Mouse (Mus musculus): ENCODE results near the gene Olfr1420. TPM values are rescaled to one million over a fixed set of nuclear protein-coding genes. Genes with fewer than 3 reads are reported as not detected.
"Not testable (repeated sequence)": the region's sequence is repeated elsewhere in the genome, so short reads cannot be mapped to it uniquely, and the experiment has no call there.

Gene Olfr1420
- not detected for total RNA-seq (2021)
- long read RNA-seq, experiment 1 = 0 reads
- long read RNA-seq, experiment 2 = 0 reads

DNA sequence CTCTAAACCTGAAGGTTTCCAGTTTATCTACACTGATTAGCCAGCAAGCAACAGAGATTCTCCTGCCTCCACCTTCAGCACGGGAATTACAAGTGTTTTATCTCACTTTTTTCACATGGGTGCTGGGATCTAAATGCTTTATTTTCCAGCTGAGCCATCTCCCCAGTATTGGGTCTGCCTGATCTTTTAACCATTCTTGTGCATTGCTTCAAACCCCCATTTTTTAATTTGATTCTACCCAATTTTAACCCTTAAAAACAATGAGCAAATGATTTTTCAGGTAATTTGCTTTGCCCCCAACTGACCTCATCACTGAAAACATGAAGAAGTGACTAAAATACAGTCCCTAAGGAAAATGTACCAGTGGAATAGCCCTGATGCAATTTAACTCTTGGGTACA, at the start of gene Olfr1420:
Gene Olfr1420, plus strand, starts transcription at position 301 of the 400 bp plus-strand sequence.
- DNase-seq (ENCODE audit: low spot score in 2 of 2) = no peak

DNA sequence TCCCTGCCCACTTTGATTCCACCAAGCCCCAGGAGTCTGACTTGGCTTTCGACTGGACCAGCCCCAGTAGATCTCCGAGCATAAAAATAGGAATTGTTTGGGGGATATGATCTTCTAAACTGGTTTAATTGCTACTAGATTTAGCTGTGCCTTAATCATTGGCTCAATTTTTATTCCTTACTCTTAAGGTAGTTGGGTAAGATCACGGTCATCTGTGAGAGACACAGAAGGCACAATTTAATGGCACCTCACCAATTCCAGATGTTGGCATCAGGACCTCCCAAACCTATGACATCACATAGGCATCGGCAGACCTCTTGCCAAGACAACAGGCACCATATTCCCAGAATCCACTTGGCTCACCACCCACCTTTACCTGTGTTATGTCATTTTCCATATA, 47.2 kb upstream of the Olfr1420 start, which contains the start of gene Olfr1417:
Gene Olfr1417, minus strand, starts transcription at position 101 of the 400 bp plus-strand sequence.
- no peak for DNase-seq (ENCODE audit: low spot score in 2 of 2)

DNA sequence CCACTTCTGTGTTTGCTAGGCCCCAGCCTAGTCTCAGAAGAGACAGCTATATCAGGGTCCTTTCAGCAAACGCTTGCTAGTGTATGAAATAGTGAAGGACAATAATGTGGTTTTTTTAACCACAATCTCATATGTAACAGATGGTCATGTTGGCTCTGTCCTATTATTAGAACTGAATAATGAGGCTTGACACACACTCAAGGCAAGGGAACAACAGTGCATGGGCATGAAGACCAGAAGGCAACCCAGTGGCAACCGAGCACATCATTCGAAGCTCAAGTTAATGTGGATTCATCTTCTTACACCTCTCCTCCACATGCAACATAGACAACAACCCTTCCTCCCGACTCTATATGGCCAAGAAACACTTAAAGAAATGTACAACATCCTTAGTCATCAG, 40.0 kb upstream of the Olfr1420 start:
- no peak for DNase-seq (ENCODE audit: low spot score in 2 of 2)

DNA sequence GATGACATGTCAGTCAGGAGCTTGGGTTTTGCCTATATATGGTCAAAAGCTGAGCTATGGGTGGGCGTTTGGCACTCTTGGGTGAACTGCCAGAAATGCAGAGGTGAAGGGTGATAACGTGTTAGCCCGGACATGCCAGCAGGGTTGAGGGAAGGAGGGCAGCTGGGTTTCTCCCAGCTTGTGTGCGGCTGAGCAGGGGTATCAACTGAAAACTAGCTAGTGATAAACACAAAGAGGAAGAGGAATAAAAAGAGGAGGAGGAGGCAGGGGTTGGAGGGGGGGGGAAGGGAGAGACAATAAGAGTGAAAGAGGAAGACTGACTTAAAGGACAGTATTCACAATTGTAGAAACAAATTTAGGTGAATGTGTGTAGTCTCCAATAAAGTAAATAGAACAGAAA, 33.7 kb upstream of the Olfr1420 start:
- DNase-seq (ENCODE audit: low spot score in 2 of 2) = no peak

DNA sequence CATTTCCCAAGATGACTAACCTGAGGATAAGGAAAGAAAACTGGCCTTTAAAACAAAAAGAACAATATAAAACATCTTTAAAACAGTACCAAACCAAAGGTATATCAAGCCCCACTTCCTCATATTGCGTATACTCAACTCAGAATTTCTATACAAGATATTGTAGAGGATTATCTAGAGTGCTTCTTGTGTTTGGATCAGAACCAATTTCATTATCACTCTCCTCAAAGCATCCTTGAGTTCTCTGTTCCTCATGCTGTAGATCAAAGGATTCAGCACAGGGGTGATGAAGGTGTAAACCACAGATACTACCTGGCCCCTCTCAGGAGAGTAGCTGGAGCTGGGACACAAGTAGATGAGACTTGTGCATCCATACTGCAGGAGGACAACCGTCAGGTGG, 31.5 kb upstream of the Olfr1420 start:
- DNase-seq (ENCODE audit: low spot score in 2 of 2) = no peak

DNA sequence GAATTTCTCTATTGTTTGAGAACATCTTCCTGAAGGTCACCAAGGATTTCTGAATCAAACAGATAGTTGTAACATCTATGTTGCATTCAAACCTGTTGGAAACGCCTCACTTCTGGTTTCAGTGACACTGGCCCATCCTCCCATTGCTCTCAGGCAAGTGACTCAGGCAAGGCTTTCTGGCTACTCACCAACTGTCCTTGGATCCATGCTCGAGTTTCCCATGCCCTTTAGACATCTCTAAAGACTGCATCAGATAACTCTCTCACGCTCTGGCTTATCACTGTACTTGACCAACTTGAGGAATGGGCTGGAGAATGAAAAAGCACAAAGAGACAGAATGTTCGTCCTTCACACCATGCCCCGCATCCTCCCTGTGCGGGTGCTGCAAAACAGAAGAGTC, 29.9 kb upstream of the Olfr1420 start:
- no peak for DNase-seq (ENCODE audit: low spot score in 2 of 2)

DNA sequence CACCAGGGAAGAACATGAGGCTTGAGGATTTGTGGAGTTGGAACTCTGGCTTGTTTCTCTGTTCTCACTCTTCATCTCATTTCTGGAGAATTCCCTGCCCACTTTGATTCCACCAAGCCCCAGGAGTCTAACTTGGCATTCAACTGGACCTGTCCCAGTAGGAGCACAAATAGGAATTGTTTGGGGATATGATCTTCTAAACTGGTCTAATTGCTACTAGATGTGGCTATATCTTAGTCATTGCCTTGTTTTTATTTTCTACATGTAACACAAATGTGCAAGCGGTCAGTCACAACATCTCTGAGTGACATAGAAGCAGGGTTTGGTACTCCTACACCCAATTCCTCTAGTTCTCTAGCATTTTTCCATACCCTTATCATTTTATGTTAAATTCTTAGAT, 25.4 kb upstream of the Olfr1420 start, which contains the start of gene Olfr1418:
Gene Olfr1418, minus strand, starts transcription at position 101 of the 400 bp plus-strand sequence.
- no peak for DNase-seq (ENCODE audit: low spot score in 2 of 2)

DNA sequence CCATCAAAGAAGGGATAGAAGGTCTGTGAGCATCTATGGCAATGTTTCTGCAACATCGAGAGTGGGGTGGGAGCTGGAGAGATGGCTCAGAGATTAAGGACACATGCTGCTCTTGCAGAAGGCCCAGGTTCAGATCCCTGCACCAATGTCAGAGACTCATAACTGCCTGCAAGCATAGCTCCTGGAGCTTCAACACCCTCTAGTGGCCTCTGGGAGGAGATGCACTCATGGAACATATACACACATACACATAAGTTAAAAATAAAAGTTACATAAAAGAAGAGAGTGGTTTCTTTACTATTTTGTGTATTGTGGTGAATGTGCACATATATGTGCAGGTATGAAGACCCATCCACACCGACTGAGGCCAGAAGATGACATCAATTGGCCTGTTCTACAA, 18.5 kb upstream of the Olfr1420 start:
- DNase-seq (ENCODE audit: low spot score in 2 of 2) = no peak

DNA sequence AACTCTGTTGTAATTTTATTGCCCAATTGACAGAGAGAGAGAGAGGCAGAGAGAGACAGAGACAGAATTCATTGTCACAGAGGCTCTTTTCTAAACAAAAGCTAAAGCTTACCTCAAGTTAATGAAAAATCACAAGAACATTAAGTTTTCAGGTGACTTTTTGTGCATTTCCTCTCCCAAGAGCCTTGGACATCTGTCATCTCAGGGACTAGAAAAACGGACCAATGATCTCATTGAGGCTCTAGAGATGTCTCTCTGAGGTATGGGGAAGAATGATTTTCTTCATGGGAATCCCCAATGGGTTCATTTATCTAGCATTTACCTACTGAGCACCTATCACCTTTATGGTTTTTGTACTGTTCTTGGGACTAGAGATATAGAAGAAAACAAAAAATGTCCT, 11.4 kb upstream of the Olfr1420 start, which contains the start of gene Olfr1419:
Gene Olfr1419, minus strand, starts transcription at position 101 of the 400 bp plus-strand sequence.
- DNase-seq (ENCODE audit: low spot score in 2 of 2) = no peak

DNA sequence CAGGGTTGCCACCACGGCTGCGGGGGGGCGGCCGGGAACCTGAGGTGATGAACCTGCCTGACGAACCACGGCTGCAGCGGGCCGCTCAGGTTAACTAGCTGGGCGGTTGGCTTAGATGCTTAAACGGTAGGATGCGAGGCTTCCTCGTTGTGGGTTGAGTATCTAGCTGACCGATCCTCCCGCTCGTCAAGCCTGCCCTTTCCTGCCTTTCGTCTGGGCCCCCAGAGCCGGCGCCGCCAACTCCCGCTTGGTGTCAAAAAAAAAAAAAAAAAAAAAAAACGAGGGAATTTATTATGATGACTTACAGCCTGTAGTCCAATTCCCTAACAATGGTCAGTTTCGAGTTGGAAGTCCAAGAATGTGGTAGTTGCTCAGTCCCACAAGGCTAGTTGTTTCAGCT, 8.0 kb upstream of the Olfr1420 start:
- DNase-seq (ENCODE audit: low spot score in 2 of 2) = not testable (repeated sequence)

DNA sequence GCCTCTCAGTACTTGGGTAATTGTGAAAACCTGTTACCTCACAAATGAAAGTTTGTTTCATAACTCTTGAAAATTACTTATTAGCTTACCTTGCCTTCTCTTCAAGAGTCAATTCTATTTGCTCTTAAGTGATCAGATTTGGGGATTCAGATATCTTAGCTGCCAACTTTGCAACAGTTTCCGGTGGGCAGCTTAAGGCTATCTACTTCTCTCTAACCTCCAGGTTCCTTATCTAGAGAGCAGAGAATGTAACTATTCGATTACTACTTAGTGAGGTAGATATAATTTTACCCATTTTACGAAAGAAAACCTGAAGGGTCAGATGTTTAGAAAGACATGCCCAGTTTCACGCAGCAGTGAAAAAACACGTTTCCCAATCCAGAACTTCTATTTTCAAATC, 24.7 kb downstream of the Olfr1420 start:
- DNase-seq (ENCODE audit: low spot score in 2 of 2) = no peak

DNA sequence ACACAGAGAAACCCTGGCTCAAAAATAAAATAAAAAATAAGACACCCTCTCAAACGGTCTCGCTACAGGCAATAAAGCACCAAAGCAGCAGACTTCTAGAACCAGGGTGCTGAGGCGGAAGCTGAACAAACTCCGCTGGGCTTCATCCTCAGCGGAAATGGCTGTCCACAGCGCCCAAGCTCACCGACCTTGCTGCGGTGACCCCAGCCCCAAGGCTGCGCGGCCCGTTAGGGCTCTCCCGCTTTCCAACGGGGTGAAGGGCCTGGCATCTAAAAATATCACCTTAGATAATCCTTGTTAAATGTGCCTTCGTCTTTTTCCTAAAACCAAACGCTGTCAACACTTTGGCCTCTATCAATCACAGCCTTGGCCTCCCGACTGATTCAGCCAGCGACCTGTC, 25.2 kb downstream of the Olfr1420 start:
- peak in 1 of 2 experiments; percentile 34 for DNase-seq (ENCODE audit: low spot score in 2 of 2)

DNA sequence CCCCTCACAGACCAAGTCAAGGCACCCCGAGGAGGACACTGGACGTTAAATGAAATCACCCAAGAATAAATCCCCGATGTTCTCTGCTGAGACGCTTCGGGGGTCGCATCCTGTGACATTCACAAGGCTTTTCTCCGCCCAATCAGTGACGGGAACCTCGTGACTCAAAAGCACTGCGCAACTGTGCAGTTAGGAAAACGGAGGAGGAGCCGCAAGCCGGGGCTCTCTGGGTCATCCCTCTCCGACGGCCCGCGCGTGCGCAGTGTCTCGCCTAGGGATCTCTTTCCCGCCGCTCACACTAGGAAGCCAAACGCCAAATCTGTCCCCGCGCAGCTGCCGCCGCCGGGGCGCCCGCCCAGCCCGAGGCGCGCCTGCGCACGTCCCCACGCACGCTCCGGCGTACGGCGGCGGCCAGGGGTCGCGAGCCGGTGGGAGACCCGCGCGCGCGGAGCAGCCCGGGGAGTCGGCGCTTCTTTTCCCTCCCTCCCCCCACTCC, 25.7 kb downstream of the Olfr1420 start, which contains the start of gene Patl1:
Gene Patl1, plus strand, starts transcription at position 363 of the 496 bp plus-strand sequence.
- DNase-seq (ENCODE audit: low spot score in 2 of 2) = peak; percentile 97 to 98

DNA sequence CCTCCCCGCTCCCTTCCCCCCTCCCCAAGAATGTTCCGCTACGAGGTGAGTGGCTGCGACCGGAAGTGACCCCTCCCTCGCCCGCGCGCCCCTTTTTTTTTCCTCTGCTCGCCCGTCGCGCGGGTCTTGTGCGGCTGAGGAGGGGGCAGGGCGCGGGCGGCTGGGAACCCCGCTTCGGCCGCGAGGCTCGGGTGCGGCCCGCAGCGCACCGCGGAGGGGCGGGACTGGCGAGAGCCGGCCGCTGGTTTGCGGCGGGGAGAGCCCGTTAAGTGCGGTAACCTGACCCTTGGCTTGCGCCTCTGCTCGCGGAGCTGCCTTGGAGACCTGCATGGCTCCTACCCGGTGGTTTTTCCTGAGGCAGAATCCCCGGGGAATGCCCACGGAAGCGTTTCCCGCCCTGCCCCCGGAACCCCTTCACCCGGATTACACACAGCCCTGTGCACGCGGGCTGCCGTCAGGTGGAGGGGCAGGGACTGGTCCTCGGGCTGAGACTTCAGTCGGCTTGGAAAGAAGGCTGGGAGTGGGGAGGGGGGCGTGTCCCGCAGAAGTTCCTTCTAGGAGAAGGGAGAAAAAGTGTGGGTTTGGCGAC, 26.3 kb downstream of the Olfr1420 start:
- peak; percentile 48 to 67 for DNase-seq (ENCODE audit: low spot score in 2 of 2)

DNA sequence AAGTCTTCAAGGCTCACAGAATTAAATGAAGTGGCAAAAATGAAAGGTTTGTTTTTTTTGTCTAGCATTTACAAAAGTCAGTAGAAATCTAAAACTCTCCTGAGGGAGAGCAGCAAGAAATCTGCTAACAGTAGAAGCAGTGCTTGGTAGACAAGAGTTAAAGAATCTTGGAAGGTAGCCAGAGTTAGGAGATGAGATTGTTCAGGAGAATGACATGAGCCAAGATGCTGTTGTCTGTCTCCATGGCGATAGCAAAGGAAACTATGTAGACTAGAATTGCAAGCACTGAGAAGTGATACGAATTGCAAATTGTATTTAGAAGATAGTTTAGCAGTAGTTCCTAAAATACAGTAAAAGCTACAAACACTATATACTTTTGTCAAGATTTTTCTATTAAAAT, 29.4 kb downstream of the Olfr1420 start:
- DNase-seq (ENCODE audit: low spot score in 2 of 2) = no peak

DNA sequence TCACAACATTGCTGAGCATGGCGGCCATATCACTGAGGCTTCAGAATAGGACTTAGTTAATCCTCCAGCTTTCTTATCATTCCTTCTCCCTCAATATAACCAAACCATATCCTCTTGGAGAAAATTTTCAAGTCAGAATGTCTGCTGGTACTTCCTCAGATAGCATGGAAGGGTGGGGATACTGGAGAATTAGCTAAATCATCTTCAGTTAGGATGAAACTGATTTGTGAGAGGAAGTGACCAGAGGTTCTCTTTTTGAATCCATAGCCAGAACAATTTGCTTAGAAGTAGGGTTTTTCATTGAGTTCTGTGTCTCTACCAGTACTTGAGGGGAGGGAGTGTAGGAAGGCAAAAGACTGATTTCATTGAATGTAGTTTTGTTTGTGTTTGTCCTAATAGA, 35.7 kb downstream of the Olfr1420 start:
- DNase-seq (ENCODE audit: low spot score in 2 of 2) = no peak

DNA sequence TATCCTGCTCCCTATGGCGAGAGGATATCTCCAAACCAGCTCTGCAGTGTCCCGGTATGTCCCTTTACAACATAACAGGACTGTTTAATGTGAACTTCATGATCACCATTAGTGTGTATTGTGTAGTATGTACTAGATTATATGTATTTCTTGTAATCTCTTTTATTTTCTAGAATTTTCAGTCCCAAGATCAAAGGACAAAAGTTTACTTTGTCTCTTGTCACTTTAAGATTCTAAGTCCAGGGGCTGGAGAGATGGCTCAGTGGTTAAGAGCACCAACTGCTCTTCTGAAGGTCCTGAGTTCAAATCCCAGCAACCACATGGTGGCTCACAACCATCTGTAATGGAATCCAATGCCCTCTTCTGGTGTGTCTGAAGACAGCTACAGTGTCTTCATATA, 36.1 kb downstream of the Olfr1420 start:
- DNase-seq (ENCODE audit: low spot score in 2 of 2) = not testable (repeated sequence)

DNA sequence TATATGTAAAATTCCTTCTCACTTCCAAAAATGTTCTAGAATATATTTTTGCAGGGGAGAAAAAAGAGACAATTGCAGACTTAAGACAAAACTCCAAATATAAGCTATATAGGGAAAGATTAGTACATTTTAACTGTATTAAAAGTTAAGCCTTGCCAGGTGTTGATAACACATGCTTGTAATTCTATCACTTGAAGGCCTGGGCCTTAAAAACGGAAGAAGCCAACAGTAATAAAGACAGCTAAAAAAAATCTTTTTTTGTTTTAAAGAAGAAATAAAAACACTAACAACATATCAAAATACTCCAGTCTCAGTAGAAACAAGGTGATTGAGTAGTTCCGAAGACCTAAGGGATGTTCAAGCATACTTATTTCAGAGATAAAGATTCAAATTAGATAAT, 40.0 kb downstream of the Olfr1420 start:
- no peak for DNase-seq (ENCODE audit: low spot score in 2 of 2)

DNA sequence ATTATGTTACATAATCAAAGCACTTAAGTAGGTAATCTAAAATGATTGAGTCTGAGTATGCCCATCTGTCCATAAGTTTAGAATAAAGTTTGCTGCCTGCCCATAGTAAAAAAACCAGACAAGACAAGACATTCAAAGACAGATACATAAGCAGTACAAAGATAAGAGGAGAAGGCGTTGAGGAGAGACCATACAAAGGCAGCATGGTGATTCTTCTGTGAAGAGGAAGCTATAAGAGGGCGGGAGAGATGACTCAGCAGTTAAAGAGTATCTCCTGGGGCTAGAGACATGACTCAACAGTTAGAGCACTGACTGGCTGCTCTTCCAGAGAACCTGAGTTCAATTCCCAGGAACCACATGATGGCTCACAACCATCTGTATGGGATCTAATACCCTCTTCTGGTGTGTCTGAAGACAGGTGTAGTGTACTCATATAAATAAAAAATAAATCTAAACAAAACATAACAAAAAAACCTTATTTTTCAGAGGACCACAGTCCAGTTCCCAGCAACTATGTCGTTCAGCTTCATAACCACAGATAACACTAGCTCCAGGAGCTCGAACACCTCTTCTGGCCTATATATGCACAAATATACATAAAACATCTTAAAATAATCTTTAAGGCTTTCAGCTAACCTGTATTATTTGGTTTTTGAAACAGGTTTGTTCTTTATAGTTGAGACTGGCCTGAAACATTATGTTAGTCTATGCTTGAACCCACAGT, 41.8 kb downstream of the Olfr1420 start:
- DNase-seq (ENCODE audit: low spot score in 2 of 2) = no peak

DNA sequence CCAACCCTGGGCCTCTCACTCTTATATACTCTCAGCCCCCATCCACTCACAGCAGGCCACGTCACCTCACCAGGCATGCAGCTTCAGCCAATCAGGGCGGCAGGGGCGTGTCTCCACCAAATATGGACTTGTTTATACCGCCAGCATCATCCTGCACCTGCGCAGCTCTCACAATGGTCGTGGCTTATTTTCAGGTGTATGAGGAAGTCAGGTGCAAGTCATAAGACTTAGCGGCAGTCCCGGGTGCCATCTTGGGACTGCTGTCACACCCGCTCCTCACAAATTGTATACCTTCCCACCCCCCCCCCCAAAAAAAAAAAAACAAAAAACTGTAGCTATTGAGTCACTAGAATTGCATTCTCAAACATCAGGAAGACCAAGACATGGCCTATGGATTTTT, 60.1 kb downstream of the Olfr1420 start:
- not testable (repeated sequence) for DNase-seq (ENCODE audit: low spot score in 2 of 2)
